Mouse (Mus musculus) myocyte (in vitro differentiated cells): ENCODE data around the gene Mapk8ip3.

Experiments
- MAX ChIP-seq: IDR thresholded peaks from one replicate; pipeline ENCODE4 v1.6.1; 2011; ENCODE audit warnings: low read depth, mild to moderate bottlenecking, control low read depth
- MYOG ChIP-seq, 3 experiments: IDR thresholded peaks; one replicate each; pipeline ENCODE4 v1.6.1; 2011; ENCODE audit warnings: control low read depth in 2 of 3, low read depth in 2 of 3, mild to moderate bottlenecking in 2 of 3; ENCODE audit not compliant: insufficient read length in 2 of 3, control insufficient read depth in 1 of 3, insufficient read depth in 1 of 3
- POLR2A ChIP-seq: IDR thresholded peaks from one replicate; pipeline ENCODE4 v1.6.1; 2011; ENCODE audit warnings: low read depth, mild to moderate bottlenecking, control low read depth, moderate library complexity; ENCODE audit not compliant: insufficient read length
- POLR2AphosphoS2 ChIP-seq: IDR thresholded peaks from one replicate; pipeline ENCODE4 v1.6.1; 2011; ENCODE audit warnings: low read depth, control low read depth; ENCODE audit not compliant: insufficient read length
- REST ChIP-seq: IDR thresholded peaks from one replicate; pipeline ENCODE4 v1.6.1; 2011; ENCODE audit warnings: mild to moderate bottlenecking, control low read depth, moderate library complexity; ENCODE audit not compliant: insufficient read depth, insufficient read length
- TCF3 ChIP-seq: IDR thresholded peaks from one replicate; pipeline ENCODE4 v1.6.1; 2011; ENCODE audit warnings: low read depth, control low read depth; ENCODE audit not compliant: insufficient read length
- USF1 ChIP-seq: IDR thresholded peaks from one replicate; pipeline ENCODE4 v1.6.1; 2011; ENCODE audit warnings: low read depth, mild to moderate bottlenecking, control low read depth, moderate library complexity

GRCm38 (mm10) chr17:24943036-24943435, 6.3 kb upstream of the Mapk8ip3 start:
- TF ChIP-seq POLR2AphosphoS2: no peak
- no peak for TF ChIP-seq USF1
- no peak for TF ChIP-seq MAX
- TF ChIP-seq POLR2A: no peak
- no peak for TF ChIP-seq TCF3
- no peak for TF ChIP-seq REST
- TF ChIP-seq MYOG (IDR thresholded peaks at IDR 0.05; ENCODE audit: control insufficient read depth in 1 of 3, insufficient read depth in 1 of 3, insufficient read length in 2 of 3, low read depth in 2 of 3): no peak
